Mouse (Mus musculus) yolk sac, embryonic 10.5 days (tissue): ENCODE measurements at regions not wholly inside any gene's neighbourhood (a gene's known extent, or its start where the extent isn't known, plus 50 kb on each side); places are given as distances from the start of the nearest gene placed in this dataset.

Source experiments
- DNase-seq: peaks from one replicate; pipeline ENCODE4 v3.0.0-alpha.2; 2017; ENCODE audit warnings: low spot score

- DNase-seq: no peak
Measured at GRCm38 (mm10) chr9:93955235-93956040, 582.4 kb downstream of the 1190002N15Rik start.

- no peak for DNase-seq
Measured at GRCm38 (mm10) chr9:93948671-93949070, 589.2 kb downstream of the 1190002N15Rik start.

- DNase-seq: no peak
Measured at GRCm38 (mm10) chr9:93947053-93947452, 590.8 kb downstream of the 1190002N15Rik start.

GRCm38 (mm10) chr9:93940193-93940592 is 597.7 kb downstream of the 1190002N15Rik start:
- no peak for DNase-seq

GRCm38 (mm10) chr9:93930684-93931083 is 607.2 kb downstream of the 1190002N15Rik start:
- no peak for DNase-seq

- DNase-seq: no peak
Measured at GRCm38 (mm10) chr9:93889256-93889655, 648.6 kb downstream of the 1190002N15Rik start.

GRCm38 (mm10) chr9:93880112-93880511 is 657.8 kb downstream of the 1190002N15Rik start:
- DNase-seq: no peak

- DNase-seq: no peak
Measured at GRCm38 (mm10) chr9:93879572-93879971, 658.3 kb downstream of the 1190002N15Rik start.

GRCm38 (mm10) chr9:93870778-93871177 is 667.1 kb downstream of the 1190002N15Rik start:
- no peak for DNase-seq

GRCm38 (mm10) chr9:93857937-93858336 is 679.9 kb downstream of the 1190002N15Rik start:
- DNase-seq: no peak

- DNase-seq: no peak
Measured at GRCm38 (mm10) chr9:93846411-93846810, 691.5 kb downstream of the 1190002N15Rik start.

GRCm38 (mm10) chr9:93843869-93844268 is 694.0 kb downstream of the 1190002N15Rik start:
- DNase-seq: no peak
